Mouse (Mus musculus) E14TG2a.4 (cell line): Measurements from ENCODE around the gene Mmp15.

Source experiments
- H3K27me3 ChIP-seq: 2 replicates; pipeline ENCODE4 v1.6.1; 2014; ENCODE audit warnings: low read length, control low read depth; ENCODE audit not compliant: insufficient read depth
- H3K36me3 ChIP-seq: 2 replicates; pipeline ENCODE4 v1.6.1; 2014; ENCODE audit warnings: low read length, control low read depth; ENCODE audit not compliant: insufficient read depth
- H3K4me1 ChIP-seq: replicated peaks from 2 replicates; pipeline ENCODE4 v1.6.1; 2014; ENCODE audit warnings: low read depth, low read length, control low read depth
- H3K4me3 ChIP-seq: replicated peaks from 2 replicates; pipeline ENCODE4 v1.5.1; 2014; ENCODE audit warnings: mild to moderate bottlenecking, low read length
- H3K9me3 ChIP-seq: 2 replicates; pipeline ENCODE4 v1.6.1; 2014; ENCODE audit warnings: low read length, control low read depth
- CTCF ChIP-seq: conservative IDR thresholded peaks from 2 replicates; pipeline ENCODE4 v1.5.1; 2014; ENCODE audit warnings: low read length
- NANOG ChIP-seq: IDR thresholded peaks from 2 replicates; pipeline ENCODE4 v1.6.1; 2014; ENCODE audit warnings: borderline replicate concordance, low read length, mixed read lengths
- POU5F1 ChIP-seq: IDR thresholded peaks from 2 replicates; pipeline ENCODE4 v1.6.1; 2014; ENCODE audit warnings: low read length, borderline replicate concordance

The Mmp15 gene

GRCm38 (mm10) chr8:95331720-95332436, 20.2 kb upstream of the Mmp15 start, which contains the start of the genes Zfp319 and Usb1:
Gene Zfp319, minus strand, starts transcription at chr8:95331950.
Gene Usb1, plus strand, starts transcription at chr8:95332284.
- TF ChIP-seq NANOG = no peak
- TF ChIP-seq CTCF = no peak
- Histone ChIP-seq H3K27me3 (peaks cover 40% of the 10 kb centered on the region), H3K4me3 (peak within 1 kb of the TSS; percentile 87), H3K4me1 (peaks cover 54% of the 10 kb centered on the region), H3K9me3 (no peaks in the 10 kb centered on the region), H3K36me3 (peaks cover 42% of the 10 kb centered on the region)

- Histone ChIP-seq H3K4me1 (peaks cover 50% of the 10 kb centered on the region), H3K27me3 (peaks cover 32% of the 10 kb centered on the region), H3K9me3 (no peaks in the 10 kb centered on the region), H3K36me3 (peaks cover 37% of the 10 kb centered on the region), H3K4me3 (peak overlapping the region; percentile 87)
- TF ChIP-seq CTCF = no peak
- no peak for TF ChIP-seq NANOG
- no peak for TF ChIP-seq POU5F1
Measured at GRCm38 (mm10) chr8:95332437-95333199, 19.4 kb upstream of the Mmp15 start.

- Histone ChIP-seq H3K4me3 (no peak overlapping the region), H3K27me3 (peaks cover 1% of the 10 kb centered on the region), H3K4me1 (peaks cover 19% of the 10 kb centered on the region), H3K9me3 (no peaks in the 10 kb centered on the region), H3K36me3 (peaks cover 46% of the 10 kb centered on the region)
- TF ChIP-seq CTCF (no peak), NANOG (no peak), POU5F1 (no peak)
Measured at GRCm38 (mm10) chr8:95335706-95336105, 16.4 kb upstream of the Mmp15 start.

- Histone ChIP-seq H3K36me3 (peaks cover 52% of the 10 kb centered on the region), H3K4me3 (no peak overlapping the region), H3K4me1 (peaks cover 13% of the 10 kb centered on the region), H3K9me3 (no peaks in the 10 kb centered on the region), H3K27me3 (no peaks in the 10 kb centered on the region)
- no peak for TF ChIP-seq CTCF
- TF ChIP-seq POU5F1 = no peak
Measured at GRCm38 (mm10) chr8:95336363-95336762, 15.7 kb upstream of the Mmp15 start.

GRCm38 (mm10) chr8:95341721-95342120, 10.3 kb upstream of the Mmp15 start:
- no peaks in the 10 kb centered on the region for H3K9me3 ChIP-seq

GRCm38 (mm10) chr8:95344668-95345067, 7.4 kb upstream of the Mmp15 start:
- TF ChIP-seq CTCF (peak; percentile 41), NANOG (no peak), POU5F1 (no peak)
- no peaks in the 10 kb centered on the region for H3K9me3 ChIP-seq
- H3K27me3 ChIP-seq = peaks cover 8% of the 10 kb centered on the region
- H3K4me3 ChIP-seq = no peak overlapping the region
- H3K4me1 ChIP-seq = peaks cover 15% of the 10 kb centered on the region
- H3K36me3 ChIP-seq = peaks cover 52% of the 10 kb centered on the region

More at GRCm38 (mm10) chr8:95341721-95342120, 10.3 kb upstream of the Mmp15 start:
- H3K4me3 ChIP-seq = no peak overlapping the region
- H3K4me1 ChIP-seq = peaks cover 3% of the 10 kb centered on the region; the same call in 1 of the 2 replicates
- TF ChIP-seq CTCF (no peak), NANOG (no peak), POU5F1 (no peak)
- no peaks in the 10 kb centered on the region for H3K27me3 ChIP-seq
- H3K36me3 ChIP-seq = peaks cover 71% of the 10 kb centered on the region

- no peaks in the 10 kb centered on the region for H3K9me3 ChIP-seq
- H3K36me3 ChIP-seq = peaks cover 32% of the 10 kb centered on the region
- no peak overlapping the region for H3K4me3 ChIP-seq
- TF ChIP-seq CTCF (peak; percentile 61), NANOG (no peak), POU5F1 (no peak)
- peaks cover 26% of the 10 kb centered on the region for H3K27me3 ChIP-seq
- peaks cover 25% of the 10 kb centered on the region for H3K4me1 ChIP-seq
Measured at GRCm38 (mm10) chr8:95346643-95347545, 5.2 kb upstream of the Mmp15 start.

GRCm38 (mm10) chr8:95348356-95348755, 3.7 kb upstream of the Mmp15 start:
- Histone ChIP-seq H3K4me3 (no peak overlapping the region), H3K4me1 (peaks cover 33% of the 10 kb centered on the region), H3K9me3 (no peaks in the 10 kb centered on the region), H3K36me3 (peaks cover 27% of the 10 kb centered on the region), H3K27me3 (peaks cover 41% of the 10 kb centered on the region)
- no peak for TF ChIP-seq POU5F1
- TF ChIP-seq NANOG = no peak
- no peak for TF ChIP-seq CTCF
